Mouse (Mus musculus): ENCODE measurements around the gene Ankfn1. TPM values are rescaled to one million over a fixed set of nuclear protein-coding genes. Genes with fewer than 3 reads are reported as not detected.

Ankfn1 gene
- polyA plus RNA-seq (2015; fragmentation: Illumina TruSeq; extraction: RNeasy Lipid Tissue Mini Kit (QIAGEN cat#74804); ENCODE audit: low read depth, low replicate concordance), result 4.4 TPM

DNA sequence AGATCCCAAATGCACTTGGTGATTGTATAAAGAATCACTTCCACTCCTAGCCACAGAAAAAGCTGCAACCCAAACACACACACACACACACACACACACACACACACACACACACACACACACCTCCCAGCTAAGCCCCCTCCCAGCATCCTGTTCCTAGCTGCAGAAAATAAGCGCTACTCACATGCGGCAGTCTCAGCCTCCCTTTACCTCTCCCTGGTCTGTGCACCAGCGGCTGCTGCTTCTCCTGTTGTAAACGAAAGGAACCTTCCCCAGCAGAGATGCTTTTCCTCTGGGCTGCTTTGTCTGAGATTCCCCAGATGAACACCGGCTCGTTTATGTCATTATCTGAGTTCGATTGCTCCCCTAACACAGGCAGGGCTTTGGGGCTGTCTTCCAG lies at the start of gene Ankfn1:
Gene Ankfn1 (minus strand): TSS at position 223 of the 400 bp plus-strand sequence.

Other genes with a start within 250 kb of the Ankfn1 start
- 1.7 TPM for gene Pctp, start 225.2 kb upstream of the Ankfn1 start, polyA plus RNA-seq (2015; fragmentation: Illumina TruSeq; extraction: RNeasy Lipid Tissue Mini Kit (QIAGEN cat#74804); ENCODE audit: low read depth, low replicate concordance)